Mouse (Mus musculus) kidney, adult 2 months (tissue): ENCODE data around the gene Car3.

ENCODE experiments used
- CTCF ChIP-seq: fragments of 200-500 bp; conservative IDR thresholded peaks from 2 replicates; pipeline ENCODE4 v1.5.1; 2011; ENCODE audit warnings: low read depth, mild to moderate bottlenecking, control low read depth, low read length, moderate library complexity, mixed read lengths; ENCODE audit not compliant: insufficient read depth, insufficient read length
- POLR2A ChIP-seq: fragments of 200-500 bp; IDR thresholded peaks from one replicate; pipeline ENCODE4 v1.6.1; 2011; ENCODE audit warnings: low read depth, low read length, control low read depth

DNA sequence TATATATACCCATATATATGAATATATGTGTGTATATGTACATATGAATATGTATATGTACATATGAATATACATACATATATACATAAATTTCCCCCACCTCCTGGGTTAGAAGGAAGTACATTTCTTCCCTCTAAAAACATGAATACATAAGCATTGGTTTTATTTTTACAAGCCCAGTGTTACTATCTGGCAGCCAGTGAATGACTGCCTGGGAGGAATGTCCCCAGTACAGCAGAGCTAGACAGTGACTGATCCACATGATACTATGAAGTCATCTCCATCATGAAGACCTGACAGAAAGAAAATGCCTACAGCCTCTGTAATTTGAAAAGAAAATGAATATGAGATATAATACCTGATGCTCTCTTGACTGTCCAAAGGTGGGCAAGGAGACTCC is 21.5 kb downstream of the Car3 start:
- no peak for TF ChIP-seq CTCF
- no peak for TF ChIP-seq POLR2A
